Mouse (Mus musculus): ENCODE results near the gene Gprc6a. TPM values are rescaled to one million over a fixed set of nuclear protein-coding genes. Genes with fewer than 3 reads are reported as not detected.

Gprc6a gene
- polyA plus RNA-seq, 1 experiment from 2014 or later, result not detected

DNA sequence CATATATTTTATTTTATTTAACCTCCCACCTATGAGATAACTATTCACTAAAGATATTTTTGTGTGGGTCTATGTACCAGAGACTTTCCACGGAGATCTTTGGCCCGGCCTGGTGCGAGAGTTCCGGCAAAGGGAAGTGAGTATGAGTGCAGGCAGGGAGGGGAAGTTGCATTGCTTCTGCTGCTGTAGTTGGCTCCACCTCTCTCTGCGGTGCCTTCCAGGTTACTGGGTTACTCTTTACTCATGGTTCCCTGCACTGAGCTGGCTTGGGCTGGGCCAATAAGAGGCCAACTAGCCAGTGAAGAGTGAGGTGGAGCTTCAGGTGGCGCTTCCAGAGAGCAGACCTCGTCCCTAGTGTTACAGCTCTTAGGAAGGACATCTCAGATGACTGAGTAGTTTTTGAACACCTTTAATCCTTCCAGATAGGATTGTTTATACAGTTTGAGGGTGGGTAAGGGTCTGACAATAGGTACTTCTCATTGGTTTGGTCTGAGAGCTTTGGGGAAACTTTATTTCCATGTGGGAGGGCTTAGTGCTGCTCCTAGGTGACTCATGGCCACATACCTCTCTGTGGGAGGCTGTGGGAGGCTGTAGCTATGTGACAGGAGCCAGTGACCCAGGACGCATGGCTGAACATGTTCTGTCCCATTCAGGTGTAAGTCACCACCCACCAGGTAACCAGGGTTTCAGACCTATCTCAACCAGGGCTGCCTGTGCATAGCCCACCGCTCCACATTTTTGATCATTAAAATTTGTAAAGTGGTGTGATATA, 59.9 kb downstream of the Gprc6a start:
- DNase-seq (ENCODE audit: low spot score) (no peak), ATAC-seq (replicated peaks; ENCODE audit: insufficient number of reproducible peaks, low FRiP score, low TSS enrichment, low read depth) (no peak)
- Histone ChIP-seq H3K4me2 (ENCODE audit: low read depth, low read length) (no peak overlapping the region), H3K27ac (replicated peaks; ENCODE audit: low read depth, low read length) (no peak overlapping the region), H3K4me3 (ENCODE audit: low read depth, low read length) (no peak overlapping the region), H3K9ac (replicated peaks; ENCODE audit: low read length) (no peak overlapping the region), H3K27me3 (ENCODE audit: control insufficient read depth, insufficient read depth, low read length) (no peaks in the 10 kb centered on the region), H3K4me1 (ENCODE audit: control insufficient read depth, insufficient read depth, low read length) (no peaks in the 10 kb centered on the region), H3K36me3 (replicated peaks; ENCODE audit: control insufficient read depth, insufficient read depth, low read depth, low read length) (no peaks in the 10 kb centered on the region), H3K9me3 (replicated peaks; ENCODE audit: control insufficient read depth, low read length) (no peaks in the 10 kb centered on the region)
- 77% methylated on average over 9 of the region's 9 CpGs for WGBS

Other genes with a start within 250 kb of the Gprc6a start
- gene Gm49339, start 150.8 kb downstream of the Gprc6a start, polyA plus RNA-seq (2014; fragmentation: Nextera tagmentation; extraction: Ambion mirVana), result 0.74 TPM in 1 of 2 replicates, not detected in the other
- gene Lilr4b, start 150.8 kb downstream of the Gprc6a start, polyA plus RNA-seq (2014; fragmentation: Nextera tagmentation; extraction: Ambion mirVana), result 0.06 TPM in 1 of 2 replicates, not detected in the other
- gene Lilrb4a, start 140.5 kb downstream of the Gprc6a start, polyA plus RNA-seq (2014; fragmentation: Nextera tagmentation; extraction: Ambion mirVana), result 1.1 and 1.5 TPM in 2 replicates
- 3.0 and 3.3 TPM in 2 replicates for gene Fam162b, start 40.9 kb downstream of the Gprc6a start, polyA plus RNA-seq (2014; fragmentation: Nextera tagmentation; extraction: Ambion mirVana)
- gene Rfx6, start 46.3 kb upstream of the Gprc6a start, polyA plus RNA-seq (2014; fragmentation: Nextera tagmentation; extraction: Ambion mirVana), result 0.11 TPM in 1 of 2 replicates, not detected in the other